Mouse (Mus musculus) ovary, adult 18-20 months (tissue): Measurements from ENCODE around the gene Tmem56.

Experiments used
- DNase-seq: peaks from one replicate; pipeline ENCODE4 v3.0.0; 2022; ENCODE audit warnings: low spot score, mixed read lengths

Tmem56 gene

GRCm38 (mm10) chr3:121239096-121239495 lies 43.8 kb downstream of the Tmem56 start:
- no peak for DNase-seq

- no peak for DNase-seq
Measured at GRCm38 (mm10) chr3:121224763-121225162, 58.1 kb downstream of the Tmem56 start.

- DNase-seq, result no peak
Measured at GRCm38 (mm10) chr3:121224185-121224584, 58.7 kb downstream of the Tmem56 start.

- no peak for DNase-seq
Measured at GRCm38 (mm10) chr3:121221987-121222386, 60.9 kb downstream of the Tmem56 start.

GRCm38 (mm10) chr3:121217011-121217410 lies 65.9 kb downstream of the Tmem56 start:
- no peak for DNase-seq

GRCm38 (mm10) chr3:121213501-121213900 lies 69.4 kb downstream of the Tmem56 start:
- DNase-seq, result no peak

- DNase-seq, result no peak
Measured at GRCm38 (mm10) chr3:121212156-121212555, 70.7 kb downstream of the Tmem56 start.

GRCm38 (mm10) chr3:121208994-121209393 lies 73.9 kb downstream of the Tmem56 start:
- DNase-seq, result no peak

- DNase-seq, result no peak
Measured at GRCm38 (mm10) chr3:121206202-121206882, 76.6 kb downstream of the Tmem56 start.

GRCm38 (mm10) chr3:121202638-121203037 lies 80.3 kb downstream of the Tmem56 start:
- DNase-seq, result no peak

- no peak for DNase-seq
Measured at GRCm38 (mm10) chr3:121201012-121201747, 81.7 kb downstream of the Tmem56 start.

GRCm38 (mm10) chr3:121189199-121189598 lies 93.7 kb downstream of the Tmem56 start:
- DNase-seq, result no peak

GRCm38 (mm10) chr3:121187510-121187909 lies 95.4 kb downstream of the Tmem56 start:
- no peak for DNase-seq

GRCm38 (mm10) chr3:121186925-121187324 lies 96.0 kb downstream of the Tmem56 start:
- DNase-seq, result no peak

- no peak for DNase-seq
Measured at GRCm38 (mm10) chr3:121185197-121185596, 97.7 kb downstream of the Tmem56 start.

- no peak for DNase-seq
Measured at GRCm38 (mm10) chr3:121176011-121176410, 106.9 kb downstream of the Tmem56 start.

GRCm38 (mm10) chr3:121174248-121174945 lies 108.5 kb downstream of the Tmem56 start:
- peak; percentile 52 for DNase-seq

- no peak for DNase-seq
Measured at GRCm38 (mm10) chr3:121172718-121173117, 110.2 kb downstream of the Tmem56 start.

GRCm38 (mm10) chr3:121171872-121172265 lies 111.0 kb downstream of the Tmem56 start:
- no peak for DNase-seq

GRCm38 (mm10) chr3:121171243-121171871 lies 111.5 kb downstream of the Tmem56 start, which contains the start of gene Rwdd3:
TSS of gene Rwdd3 (minus strand) at chr3:121171695.
- DNase-seq, result peak; percentile 85

GRCm38 (mm10) chr3:121170631-121171030 lies 112.3 kb downstream of the Tmem56 start:
- no peak for DNase-seq
